Comparison of ENCODE assay signal across 14 mouse cellular contexts in genomic region chr3:79238456-79239065, GRCm38 (mm10). TPM values are rescaled to one million over a fixed set of nuclear protein-coding genes. Genes with fewer than 3 reads are reported as not detected.
DNase-seq lines count a peak whose midpoint lies in the region; ATAC-seq and TF ChIP-seq lines count a peak whose summit lies in the region.
"Had no signal": no experiment of that assay in that cellular context is flagged by ENCODE, and none has a peak within 500 bp of the region (broad histone marks: within the 10 kb centered on the region; RNA-seq: fewer than 3 reads in every experiment).

No protein-coding gene starts in this region.

- TF ChIP-seq EP300 in lung, postnatal 0 days (IDR thresholded peaks at IDR 0.05), result peak; percentile 13; the same call in 1 of the 2 replicates

- 0 out of 2 replicates have a peak, but pooled peaks have one; percentile 10 for ATAC-seq in heart, embryonic 11.5 days (replicated peaks; ENCODE audit: insufficient number of reproducible peaks, low FRiP score, low TSS enrichment)
- ATAC-seq in lung, postnatal 0 days, result no peak
- ATAC-seq in megakaryocyte progenitor cell, adult 5-6 weeks (replicated peaks; ENCODE audit: poor library complexity), result peak; percentile 32
- ATAC-seq in midbrain, embryonic 15.5 days (replicated peaks), result no peak

- H3K4me3 ChIP-seq in heart, embryonic 11.5 days (ENCODE audit: low read depth, low read length), result no peak overlapping the region
- H3K4me3 ChIP-seq in lung, postnatal 0 days (ENCODE audit: low read depth, low read length), result no peak overlapping the region
- H3K4me3 ChIP-seq in midbrain, embryonic 15.5 days, result no peak overlapping the region
- H3K4me3 ChIP-seq: erythroblast, embryonic 14.5 days; midbrain, embryonic 10.5 days had no signal

- DNase-seq in heart, adult 18-20 months, result no peak
- no peak for DNase-seq in lung, postnatal 0 days (ENCODE audit: low spot score)
- no peak for DNase-seq in lung, postnatal 25 days (ENCODE audit: low spot score)
- DNase-seq in adipocyte (ENCODE audit: low spot score), result peak; percentile 21
- DNase-seq in T-cell, adult 2 months (ENCODE audit: low spot score), result no peak
- DNase-seq: cerebellum, adult 9-11 months; gastrocnemius, postnatal 36 days had no signal

- no peaks in the 10 kb centered on the region for H3K27me3 ChIP-seq in heart, embryonic 11.5 days (ENCODE audit: control insufficient read depth, insufficient read depth, low read length)
- no peaks in the 10 kb centered on the region for H3K27me3 ChIP-seq in lung, postnatal 0 days (replicated peaks; ENCODE audit: insufficient read depth, low read length)
- no peaks in the 10 kb centered on the region for H3K27me3 ChIP-seq in midbrain, embryonic 15.5 days (replicated peaks)
- H3K27me3 ChIP-seq: Patski had no signal

- TF ChIP-seq CTCF in lung, postnatal 0 days (IDR thresholded peaks at IDR 0.05), result no peak

- no peak overlapping the region for H3K4me2 ChIP-seq in heart, embryonic 11.5 days
- no peak overlapping the region for H3K4me2 ChIP-seq in lung, postnatal 0 days (replicated peaks; ENCODE audit: low read depth, low read length)
- H3K4me2 ChIP-seq in midbrain, embryonic 15.5 days, result no peak overlapping the region

- WGBS in heart, embryonic 11.5 days (ENCODE audit: insufficient replicate concordance), result 38% methylated on average over 4 of the region's 4 CpGs
- WGBS in lung, postnatal 0 days, result 38% methylated on average over 4 of the region's 4 CpGs
- 76% methylated on average over 4 of the region's 4 CpGs for WGBS in midbrain, embryonic 15.5 days

- H3K4me1 ChIP-seq in heart, embryonic 11.5 days (ENCODE audit: control insufficient read depth, insufficient read depth, low read length), result peaks cover 30% of the 10 kb centered on the region
- peaks cover 16% of the 10 kb centered on the region; the same call in 1 of the 2 replicates for H3K4me1 ChIP-seq in lung, postnatal 0 days (ENCODE audit: insufficient read depth, low read depth, low read length)
- no peaks in the 10 kb centered on the region for H3K4me1 ChIP-seq in midbrain, embryonic 15.5 days

- no peaks in the 10 kb centered on the region for H3K9me3 ChIP-seq in heart, embryonic 11.5 days (replicated peaks; ENCODE audit: control insufficient read depth, low read length)
- no peaks in the 10 kb centered on the region for H3K9me3 ChIP-seq in lung, postnatal 0 days (ENCODE audit: low read length)
- H3K9me3 ChIP-seq in midbrain, embryonic 15.5 days, result no peaks in the 10 kb centered on the region
- H3K9me3 ChIP-seq: midbrain, embryonic 10.5 days had no signal

- no peaks in the 10 kb centered on the region for H3K36me3 ChIP-seq in heart, embryonic 11.5 days (ENCODE audit: control insufficient read depth, insufficient read depth, low read length)
- no peaks in the 10 kb centered on the region for H3K36me3 ChIP-seq in lung, postnatal 0 days (ENCODE audit: insufficient read depth, low read length)
- H3K36me3 ChIP-seq in midbrain, embryonic 15.5 days (replicated peaks), result no peaks in the 10 kb centered on the region
- H3K36me3 ChIP-seq: midbrain, embryonic 10.5 days had no signal

- H3K9ac ChIP-seq in heart, embryonic 11.5 days (ENCODE audit: low read depth, low read length), result no peak overlapping the region
- H3K9ac ChIP-seq in lung, postnatal 0 days (replicated peaks; ENCODE audit: low read depth), result no peak overlapping the region
- no peak overlapping the region for H3K9ac ChIP-seq in midbrain, embryonic 15.5 days
- H3K9ac ChIP-seq: liver, embryonic 14.5 days had no signal

- H3K27ac ChIP-seq in heart, embryonic 11.5 days (ENCODE audit: low read depth, low read length), result 0 out of 2 replicates have a peak overlapping the region, but pooled peaks have one; percentile 15
- peak overlapping the region; percentile 51 for H3K27ac ChIP-seq in lung, postnatal 0 days (ENCODE audit: low read length)
- H3K27ac ChIP-seq in midbrain, embryonic 15.5 days, result no peak overlapping the region
- H3K27ac ChIP-seq: liver, embryonic 14.5 days; midbrain, embryonic 10.5 days had no signal

RNA-seq across cellular contexts. Expression of gene Rapgef2, which starts 47.8 kb away (rescaled TPM):
- 5.4 and 5.9 TPM in 2 replicates for polyA plus RNA-seq in heart, embryonic 11.5 days (2014; fragmentation: Nextera tagmentation; extraction: Ambion mirVana)
- 10 to 100 TPM; 34.3 to 34.5 TPM for total RNA-seq in heart, adult 18-20 months (2021)
- 5.8 and 6.5 TPM in 2 replicates for polyA plus RNA-seq in lung, postnatal 0 days (2015; fragmentation: Nextera tagmentation; extraction: Ambion mirVana)
- total RNA-seq in megakaryocyte progenitor cell, adult 5-6 weeks (2015), result 15.1 and 17.5 TPM in 2 replicates
- total RNA-seq in megakaryocyte progenitor cell, adult 5-6 weeks (2017), result 12.4 and 14.4 TPM in 2 replicates
- polyA plus RNA-seq in midbrain, embryonic 15.5 days (2015; fragmentation: Nextera tagmentation; extraction: Ambion mirVana), result 14.4 and 14.8 TPM in 2 replicates

Comparison
In these comparisons a context has a peak if more than half of its experiments do, and no peak if none do; other contexts are left out.
1. ATAC-seq: peak in heart, embryonic 11.5 days (single experiment) and megakaryocyte progenitor cell, adult 5-6 weeks (single experiment); none in lung, postnatal 0 days (single experiment) and midbrain, embryonic 15.5 days (single experiment).